Comparison of ENCODE assay signal across 18 mouse cellular contexts in the genomic region with DNA sequence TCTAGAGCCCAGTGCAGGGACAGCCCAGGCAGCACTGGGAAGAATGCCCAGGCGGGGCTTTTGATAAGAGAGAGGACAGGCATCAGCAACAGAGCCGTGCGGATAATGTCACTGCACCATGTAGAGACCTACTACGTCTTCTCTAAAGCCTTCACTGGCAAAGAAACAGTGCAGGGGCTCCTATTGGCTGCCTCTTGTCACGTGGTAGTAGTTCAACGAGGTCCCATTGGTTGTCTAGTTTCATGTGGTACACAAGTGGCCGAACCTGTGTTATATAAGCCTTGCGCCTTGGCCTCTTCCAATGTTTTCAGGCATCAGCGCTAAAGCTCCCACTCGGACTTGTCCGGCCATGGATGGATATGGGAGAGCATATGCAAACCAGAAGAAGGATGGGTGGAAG. TPM values are rescaled to one million over a fixed set of nuclear protein-coding genes. Genes with fewer than 3 reads are reported as not detected.
"Had no signal": no experiment of that assay in that cellular context is flagged by ENCODE, and none has a peak within 500 bp of the region (broad histone marks: within the 10 kb centered on the region; RNA-seq: fewer than 3 reads in every experiment).

No protein-coding gene starts in this region.

- H3K4me1 ChIP-seq: midbrain, embryonic 12.5 days; neural tube, embryonic 13.5 days had no signal

- DNase-seq: kidney, postnatal 25 days; layer of hippocampus, adult 9-11 months; left cerebral cortex, postnatal 4 days; lung, adult 18-20 months; retina, postnatal 1 day; right cerebral cortex, postnatal 4 days; spleen, adult 18-20 months; thymus, postnatal 36 days had no signal

- H3K36me3 ChIP-seq: kidney, embryonic 15.5 days; limb, embryonic 13.5 days; midbrain, embryonic 12.5 days; neural tube, embryonic 13.5 days had no signal

- H3K9me3 ChIP-seq: kidney, embryonic 15.5 days; limb, embryonic 13.5 days; midbrain, embryonic 12.5 days; neural tube, embryonic 13.5 days had no signal

- H3K4me2 ChIP-seq: kidney, embryonic 15.5 days; limb, embryonic 13.5 days; midbrain, embryonic 12.5 days; neural tube, embryonic 13.5 days had no signal

- ATAC-seq: midbrain, embryonic 16.5 days had no signal

- H3K27ac ChIP-seq: kidney, embryonic 15.5 days; limb, embryonic 13.5 days; liver, embryonic 14.5 days; midbrain, embryonic 12.5 days; neural tube, embryonic 13.5 days had no signal

- H3K4me3 ChIP-seq: kidney, embryonic 15.5 days; limb, embryonic 13.5 days; midbrain, embryonic 12.5 days; neural tube, embryonic 13.5 days had no signal

- H3K9ac ChIP-seq: kidney, embryonic 15.5 days; limb, embryonic 13.5 days; liver, embryonic 14.5 days; midbrain, embryonic 12.5 days; neural tube, embryonic 13.5 days had no signal

RNA-seq across cellular contexts. Expression of gene Gsc, which starts 29.4 kb away (rescaled TPM):
- total RNA-seq: left cerebral cortex, postnatal 10 days; left cerebral cortex, postnatal 4 days; liver, adult 2 months; megakaryocyte-erythroid progenitor cell, adult 5-6 weeks had no signal
- polyA plus RNA-seq: kidney, embryonic 15.5 days; liver, adult 2 months; neural tube, embryonic 13.5 days had no signal

RNA-seq across cellular contexts. Expression of gene Serpina3n, which starts 37.2 kb away (rescaled TPM):
- total RNA-seq: megakaryocyte-erythroid progenitor cell, adult 5-6 weeks had no signal
- polyA plus RNA-seq: kidney, embryonic 15.5 days; midbrain, embryonic 12.5 days; stomach, embryonic 14.5 days had no signal
